Mouse (Mus musculus) lung, postnatal 0 days (tissue): ENCODE measurements at regions not wholly inside any gene's neighbourhood (a gene's known extent, or its start where the extent isn't known, plus 50 kb on each side); places are given as distances from the start of the nearest gene placed in this dataset.

Source experiments
- CTCF ChIP-seq: IDR thresholded peaks from 2 replicates; pipeline ENCODE4 v1.5.1; 2016; ENCODE audit warnings: antibody characterized with exemption, mild to moderate bottlenecking
- EP300 ChIP-seq: IDR thresholded peaks from 2 replicates; pipeline ENCODE4 v1.6.1; 2016; ENCODE audit warnings: antibody characterized with exemption, mild to moderate bottlenecking, control low read depth

- TF ChIP-seq CTCF (no peak), EP300 (no peak)
These were observed 1324.3 kb downstream of the Defb40 start for GRCm38 (mm10) chr8:17653786-17654185.
